Mouse (Mus musculus) spleen, adult 2 months (tissue): ENCODE data around the gene Hdhd3.

ENCODE experiments used
- CTCF ChIP-seq: fragments of 200-500 bp; IDR thresholded peaks from 2 replicates; pipeline ENCODE4 v1.5.1; 2011; ENCODE audit warnings: mild to moderate bottlenecking, inconsistent platforms; ENCODE audit not compliant: insufficient read depth, insufficient read length, insufficient replicate concordance; ENCODE audit errors: extremely low read depth
- POLR2A ChIP-seq: fragments of 200-500 bp; IDR thresholded peaks from 2 replicates; pipeline ENCODE4 v1.6.1; 2011; ENCODE audit warnings: low read depth, low read length, inconsistent platforms

DNA sequence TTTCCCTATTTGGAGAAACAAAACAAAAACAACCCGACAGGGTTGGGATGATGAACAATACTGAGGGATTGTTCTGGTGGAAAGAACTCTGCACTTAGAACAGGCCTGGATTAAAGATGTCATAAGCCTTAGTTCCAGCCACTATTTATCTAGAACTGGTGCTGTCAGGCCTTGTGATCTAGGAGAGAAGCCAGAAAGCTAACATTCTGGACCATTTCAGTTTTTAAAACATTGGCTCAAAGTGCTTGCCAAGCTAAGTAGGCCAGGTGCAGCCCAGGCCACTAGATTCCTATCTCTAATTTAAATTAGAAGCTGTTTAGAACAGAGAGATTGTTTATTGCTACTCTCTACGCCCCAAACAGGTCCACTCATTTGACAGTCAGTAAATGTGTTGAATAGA is 23.0 kb upstream of the Hdhd3 start:
- TF ChIP-seq POLR2A, result no peak
- TF ChIP-seq CTCF, result no peak
